15 mouse cellular contexts compared by ENCODE assay signal in the genomic region with DNA sequence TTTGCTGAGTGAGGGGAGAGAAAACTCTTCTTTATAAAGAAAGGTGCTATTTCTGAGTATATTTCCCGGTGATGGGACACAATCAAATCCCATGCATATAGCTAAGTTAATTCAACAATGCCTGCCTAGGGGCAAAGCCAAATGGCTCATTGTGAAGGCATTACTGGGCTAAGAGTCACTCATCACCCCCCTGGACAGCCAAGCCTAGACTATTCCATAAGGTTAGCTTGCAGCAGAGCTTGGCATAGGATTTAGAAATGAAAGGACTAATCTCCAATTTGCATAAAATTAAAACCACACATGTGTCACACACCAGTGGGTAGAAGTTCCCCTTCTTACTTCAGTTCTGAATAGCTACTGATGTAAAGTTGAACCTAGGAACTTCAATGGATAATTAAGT.
"Had no signal": no experiment of that assay in that cellular context is flagged by ENCODE, and none has a peak within 500 bp of the region (broad histone marks: within the 10 kb centered on the region; RNA-seq: fewer than 3 reads in every experiment).

No protein-coding gene starts in this region.

- H3K27me3 ChIP-seq: liver, embryonic 13.5 days; midbrain, embryonic 12.5 days had no signal

- H3K36me3 ChIP-seq: liver, embryonic 13.5 days; midbrain, embryonic 12.5 days had no signal

- H3K4me1 ChIP-seq: liver, embryonic 13.5 days; midbrain, embryonic 12.5 days had no signal

- DNase-seq: kidney, postnatal 36 days; layer of hippocampus, postnatal 36 days; liver, embryonic 13.5 days; lung, adult 2 months; lung, postnatal 14 days; lung, postnatal 4 days; thymus, adult 2 months; thymus, postnatal 14 days; thymus, postnatal 4 days had no signal

- H3K9me3 ChIP-seq: liver, embryonic 13.5 days; midbrain, embryonic 12.5 days had no signal

- ATAC-seq: midbrain, embryonic 16.5 days had no signal

- H3K9ac ChIP-seq: liver, embryonic 13.5 days; midbrain, embryonic 12.5 days had no signal

- H3K4me2 ChIP-seq: liver, embryonic 13.5 days; midbrain, embryonic 12.5 days had no signal

- H3K27ac ChIP-seq: kidney, postnatal 0 days; left cerebral cortex, adult 2 months; liver, embryonic 13.5 days; midbrain, embryonic 12.5 days; stomach, postnatal 0 days had no signal

- H3K4me3 ChIP-seq: left cerebral cortex, adult 2 months; liver, embryonic 13.5 days; midbrain, embryonic 12.5 days; myocyte had no signal
